Mouse (Mus musculus) R1 (cell line): ENCODE measurements around the gene Mrps23.

Source experiments
- DNase-seq: peaks from one replicate; pipeline ENCODE4 v3.0.0-alpha.2; 2018; ENCODE audit warnings: low read depth, low spot score

Mrps23 gene

DNA sequence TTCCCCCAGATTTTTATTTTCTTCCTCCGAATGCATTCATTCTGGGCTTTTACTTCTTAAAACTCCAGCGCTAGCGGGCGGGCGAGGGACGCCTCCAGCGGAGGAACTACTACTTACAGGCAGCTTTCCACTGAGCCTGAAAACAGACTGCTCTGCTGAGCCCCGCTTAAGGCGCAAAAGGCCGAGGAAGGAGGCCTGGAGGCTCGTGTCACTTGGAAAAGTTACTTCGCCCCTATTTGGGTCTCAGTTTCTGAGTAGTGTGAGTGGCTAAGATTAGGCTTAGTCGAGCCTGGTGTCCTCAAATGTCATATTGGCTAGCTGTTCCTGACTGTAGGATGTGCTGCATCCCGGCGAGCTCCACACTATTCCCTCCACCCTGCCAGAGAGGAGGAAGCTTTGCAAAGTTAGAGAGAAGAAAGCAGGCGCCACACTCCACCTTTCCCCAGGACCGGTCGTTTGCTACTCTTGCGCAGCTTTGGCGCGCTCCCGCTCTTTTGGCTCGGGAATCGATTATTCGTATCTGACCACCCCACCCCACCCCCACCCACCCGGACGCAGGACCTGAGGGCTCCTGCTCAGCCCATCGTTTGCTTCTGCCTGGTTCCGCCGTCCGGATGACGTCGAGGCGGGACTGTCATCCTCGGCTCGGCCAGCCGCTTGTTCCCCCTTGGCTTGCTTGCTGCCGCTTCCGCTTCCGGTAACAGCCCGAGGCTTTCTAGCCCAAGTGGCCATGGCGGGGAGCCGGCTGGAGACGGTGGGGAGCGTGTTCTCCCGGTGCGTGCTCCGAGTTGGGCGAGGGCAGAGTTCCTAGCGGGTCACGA, at the start of gene Mrps23:
Gene Mrps23, plus strand, starts transcription at position 677 of the 821 bp plus-strand sequence.
- DNase-seq = peak; percentile 95

DNA sequence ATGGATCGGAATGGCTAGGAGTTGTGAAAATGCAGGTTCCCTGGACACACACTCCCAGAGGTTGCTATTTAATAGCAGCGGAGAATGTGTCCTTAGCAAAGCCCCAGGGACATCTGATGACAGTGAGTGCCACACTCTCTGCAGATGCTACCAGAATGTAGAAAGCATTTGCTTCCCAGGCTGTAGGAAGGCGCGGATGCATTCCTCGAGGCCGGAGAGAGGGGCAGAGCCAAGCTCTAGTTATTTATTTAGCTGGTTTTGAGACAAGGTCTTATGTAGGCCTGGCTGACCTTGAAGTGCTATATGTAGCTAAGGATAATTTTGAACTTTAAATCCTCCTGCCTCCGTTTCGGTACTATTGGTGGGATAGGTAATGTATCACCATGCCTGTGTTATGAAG, 49.7 kb upstream of the Mrps23 start:
- DNase-seq = no peak

DNA sequence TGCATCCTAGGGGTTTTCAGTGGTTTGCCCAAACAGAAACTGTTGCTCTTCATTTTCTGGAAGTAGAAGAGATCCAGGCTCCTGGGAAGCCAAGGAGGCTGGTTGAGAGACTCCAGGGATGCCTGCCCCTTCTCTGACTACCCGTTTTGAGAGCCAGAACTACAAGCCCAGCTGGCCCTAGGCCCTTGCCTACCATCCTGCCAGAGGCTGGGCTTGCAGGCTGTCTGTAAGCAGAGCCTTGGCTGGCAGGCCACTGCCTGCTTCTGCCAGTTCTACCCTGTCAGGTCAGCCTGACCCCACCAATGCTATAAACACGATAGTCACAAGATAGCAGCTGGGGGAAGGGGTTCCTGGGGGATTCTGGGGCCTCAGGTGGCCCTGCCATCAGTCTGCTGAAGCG, 48.7 kb upstream of the Mrps23 start:
- DNase-seq = no peak

DNA sequence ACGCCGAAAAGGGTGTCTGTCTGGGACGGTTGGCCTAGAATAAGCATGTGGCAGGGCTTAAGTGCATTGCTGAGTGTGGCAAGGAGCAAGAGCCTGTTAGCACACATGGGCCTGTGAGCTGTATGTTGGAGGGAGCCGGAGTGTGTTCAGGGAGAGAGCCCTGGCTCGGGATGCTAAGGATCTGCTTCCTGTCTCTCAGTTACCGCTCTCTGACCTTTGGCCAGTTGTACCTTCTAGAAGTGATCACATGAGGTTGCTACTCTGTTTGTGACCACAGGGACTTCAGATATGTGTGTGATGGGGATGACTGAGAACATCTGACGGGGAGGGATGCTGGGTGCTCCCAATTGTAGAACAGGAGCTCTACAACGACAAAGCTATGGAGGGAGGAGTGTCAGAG, 48.2 kb upstream of the Mrps23 start:
- DNase-seq = no peak

DNA sequence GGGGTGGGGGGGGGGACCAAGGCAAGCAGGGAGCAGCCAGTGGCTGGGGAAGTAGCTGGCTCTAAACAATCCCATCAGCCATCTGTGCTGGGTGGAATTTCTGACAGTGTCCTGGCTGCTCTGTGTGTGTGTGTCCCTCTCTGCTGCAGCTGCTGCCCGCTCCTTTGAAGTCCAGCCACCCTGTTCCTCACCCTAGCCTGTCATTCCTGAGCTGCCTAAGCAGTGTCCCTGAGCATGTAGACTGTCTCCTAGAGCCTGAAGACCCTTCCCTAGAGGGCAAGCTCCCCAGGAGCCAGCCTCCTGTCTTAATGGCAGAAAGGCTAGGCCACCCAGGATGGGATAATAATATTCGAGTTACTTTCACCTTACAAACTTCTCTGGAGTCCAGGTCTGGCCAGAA, 47.8 kb upstream of the Mrps23 start:
- no peak for DNase-seq

GRCm38 (mm10) chr11:88158842-88159246, 45.3 kb upstream of the Mrps23 start:
- no peak for DNase-seq

- no peak for DNase-seq
Observed at GRCm38 (mm10) chr11:88159389-88159788, 44.8 kb upstream of the Mrps23 start.

DNA sequence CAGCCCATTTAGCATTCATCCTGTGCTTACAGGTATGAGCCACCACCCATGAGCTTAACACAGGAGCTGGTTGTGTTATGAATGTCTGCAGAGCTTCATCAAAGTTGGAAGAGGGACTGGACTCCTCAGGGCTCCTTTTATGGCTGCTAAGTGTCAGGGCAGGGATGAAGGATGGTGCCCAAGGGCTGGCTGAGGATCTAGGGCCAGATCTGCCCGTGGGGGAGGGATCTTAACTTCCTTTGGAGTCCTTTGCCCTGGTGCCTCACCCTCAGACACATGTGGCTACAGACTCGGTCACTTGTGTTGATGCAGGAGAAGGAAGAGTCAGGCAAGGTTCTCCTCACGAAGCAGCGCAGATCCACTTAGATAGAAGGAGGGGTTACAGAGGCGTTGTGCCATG, 43.9 kb upstream of the Mrps23 start:
- DNase-seq = no peak

- peak; percentile 66 for DNase-seq
Observed at GRCm38 (mm10) chr11:88161051-88161581, 43.1 kb upstream of the Mrps23 start.

GRCm38 (mm10) chr11:88161651-88162362, 42.4 kb upstream of the Mrps23 start:
- DNase-seq = peak; percentile 90

- DNase-seq = no peak
Observed at GRCm38 (mm10) chr11:88162740-88163139, 41.4 kb upstream of the Mrps23 start.

DNA sequence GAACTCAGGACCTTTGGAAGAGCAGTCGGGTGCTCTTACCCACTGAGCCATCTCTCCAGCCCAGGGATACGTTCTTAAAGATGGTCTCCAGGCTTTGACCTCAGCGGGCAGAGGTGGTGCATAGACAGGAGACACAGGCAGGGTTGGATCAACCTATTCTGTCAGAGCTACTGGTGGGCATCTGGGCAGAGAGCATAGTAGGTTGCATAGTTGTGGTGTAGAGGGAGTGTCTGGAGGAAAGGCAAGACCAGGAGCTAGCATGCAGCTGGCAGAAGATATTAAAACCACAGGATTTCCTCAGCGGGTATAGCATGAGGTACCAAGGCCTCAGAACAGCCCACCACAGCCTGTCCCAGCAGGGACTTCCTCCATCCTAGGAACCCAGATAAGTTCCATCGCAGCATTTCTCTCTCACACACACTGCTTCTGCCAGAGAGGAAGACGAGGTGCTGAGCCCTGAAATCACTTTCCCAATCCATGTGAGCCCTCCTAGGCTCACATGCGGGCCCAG, 39.9 kb upstream of the Mrps23 start:
- DNase-seq = no peak

DNA sequence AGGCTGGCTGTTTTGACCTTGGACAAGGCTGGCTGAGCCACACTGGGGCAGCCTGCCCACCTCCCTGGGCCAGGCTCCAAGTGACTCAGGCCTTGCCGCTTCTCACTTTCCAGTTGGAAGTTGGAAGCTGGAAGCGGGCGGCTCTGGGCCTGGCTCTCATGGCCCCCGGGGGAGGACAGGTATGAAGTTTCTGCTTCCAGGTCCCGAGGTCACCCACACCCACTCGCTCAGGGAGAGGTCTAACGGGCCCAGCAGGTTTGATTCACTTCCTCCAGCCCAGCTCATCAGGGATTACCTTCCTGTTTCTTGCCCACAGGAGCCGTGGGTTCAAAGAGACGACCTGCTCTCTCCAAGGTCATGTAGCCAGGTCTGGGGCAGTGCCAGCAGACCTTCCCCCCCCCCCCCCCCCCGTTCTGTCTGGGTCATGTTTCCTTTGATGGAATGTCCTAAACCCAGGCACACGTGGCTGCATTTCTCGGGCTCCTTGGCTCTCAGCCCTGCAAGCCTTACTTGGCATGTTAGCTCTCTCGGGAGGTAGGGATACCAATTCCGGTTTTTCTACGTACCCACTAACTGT, 39.3 kb upstream of the Mrps23 start:
- DNase-seq = peak; percentile 67

GRCm38 (mm10) chr11:88165683-88166364, 38.4 kb upstream of the Mrps23 start:
- no peak for DNase-seq

DNA sequence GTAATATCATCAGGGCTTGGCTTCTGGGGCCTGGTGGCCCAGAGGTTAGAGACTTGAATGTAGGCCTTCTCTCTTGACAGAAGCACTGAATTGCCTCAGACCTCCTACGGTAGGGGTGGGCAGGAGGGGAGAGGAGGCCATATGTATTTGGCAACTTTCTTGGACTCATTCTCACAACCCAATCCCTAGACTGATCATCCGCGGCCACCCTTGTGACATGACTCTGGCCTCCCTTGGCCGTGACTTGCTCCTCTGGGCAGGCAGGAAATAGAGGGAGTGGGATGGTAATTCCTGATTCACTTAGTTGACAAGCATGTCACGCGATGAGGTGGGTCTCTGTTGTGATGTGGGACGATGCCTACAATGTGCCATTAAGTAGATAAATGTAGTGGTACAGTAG, 37.7 kb upstream of the Mrps23 start:
- no peak for DNase-seq

DNA sequence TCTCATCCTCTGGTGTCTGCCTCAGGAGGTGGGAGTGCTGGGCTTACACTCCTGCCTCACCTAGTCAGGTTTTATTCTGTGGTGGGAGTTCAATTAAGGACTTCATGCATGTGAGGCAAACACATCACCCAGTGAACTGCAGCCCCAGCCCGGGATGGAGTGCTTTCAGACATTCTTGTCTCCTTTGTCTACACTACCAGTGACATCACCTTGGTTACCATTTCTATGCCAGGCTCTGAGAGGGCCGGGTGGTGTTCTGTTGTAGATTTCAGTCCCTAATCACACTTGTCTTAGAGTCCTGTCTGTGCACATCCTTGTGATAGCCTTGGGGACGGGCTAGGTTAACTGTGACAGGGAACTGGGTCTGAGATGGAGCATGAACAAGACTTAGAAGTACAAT, 35.6 kb upstream of the Mrps23 start:
- peak; percentile 65 for DNase-seq

DNA sequence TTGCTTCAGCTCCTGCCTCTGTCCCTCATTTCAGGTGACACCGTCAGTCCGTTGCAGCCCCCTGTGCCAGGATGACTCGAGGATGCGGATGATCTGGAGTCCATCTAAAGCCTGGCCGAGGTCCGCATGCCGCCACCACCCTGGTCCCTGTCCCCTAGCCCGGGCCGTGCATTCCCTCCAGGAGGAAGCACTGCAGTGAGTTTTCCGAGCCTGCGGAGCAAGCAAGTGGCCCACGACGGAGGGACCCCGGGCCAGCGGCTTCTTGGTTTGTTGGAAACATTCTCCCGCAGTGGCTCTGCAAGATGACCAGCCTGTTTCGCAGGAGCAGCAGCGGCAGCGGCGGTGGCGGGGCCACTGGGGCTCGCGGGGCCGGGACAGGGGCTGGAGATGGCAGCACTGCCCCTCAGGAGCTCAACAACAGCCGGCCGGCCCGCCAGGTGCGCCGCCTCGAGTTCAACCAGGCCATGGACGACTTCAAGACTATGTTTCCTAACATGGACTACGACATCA, 34.6 kb upstream of the Mrps23 start:
- DNase-seq = no peak

DNA sequence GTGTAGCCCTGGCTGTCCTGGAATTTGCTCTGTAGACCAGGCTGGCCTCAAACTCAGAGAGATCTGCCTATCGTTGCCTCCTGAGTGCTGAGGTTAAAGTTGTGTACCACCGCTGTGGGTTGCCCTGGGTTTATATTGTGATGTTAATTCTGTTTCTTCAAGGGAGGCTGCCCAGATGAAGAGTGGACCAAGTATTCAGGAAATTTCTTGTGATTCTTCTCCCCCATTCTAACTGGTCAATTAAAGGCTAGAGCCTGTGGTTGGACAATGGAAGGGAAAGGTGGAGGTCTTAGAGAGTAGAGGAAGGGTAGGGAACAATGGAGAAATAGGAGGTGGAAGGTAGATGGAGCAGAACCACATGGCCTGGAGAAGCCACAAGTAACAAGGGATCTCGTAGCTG, 33.6 kb upstream of the Mrps23 start:
- DNase-seq = peak; percentile 98

- peak; percentile 35 for DNase-seq
Observed at GRCm38 (mm10) chr11:88171876-88172442, 32.2 kb upstream of the Mrps23 start.

DNA sequence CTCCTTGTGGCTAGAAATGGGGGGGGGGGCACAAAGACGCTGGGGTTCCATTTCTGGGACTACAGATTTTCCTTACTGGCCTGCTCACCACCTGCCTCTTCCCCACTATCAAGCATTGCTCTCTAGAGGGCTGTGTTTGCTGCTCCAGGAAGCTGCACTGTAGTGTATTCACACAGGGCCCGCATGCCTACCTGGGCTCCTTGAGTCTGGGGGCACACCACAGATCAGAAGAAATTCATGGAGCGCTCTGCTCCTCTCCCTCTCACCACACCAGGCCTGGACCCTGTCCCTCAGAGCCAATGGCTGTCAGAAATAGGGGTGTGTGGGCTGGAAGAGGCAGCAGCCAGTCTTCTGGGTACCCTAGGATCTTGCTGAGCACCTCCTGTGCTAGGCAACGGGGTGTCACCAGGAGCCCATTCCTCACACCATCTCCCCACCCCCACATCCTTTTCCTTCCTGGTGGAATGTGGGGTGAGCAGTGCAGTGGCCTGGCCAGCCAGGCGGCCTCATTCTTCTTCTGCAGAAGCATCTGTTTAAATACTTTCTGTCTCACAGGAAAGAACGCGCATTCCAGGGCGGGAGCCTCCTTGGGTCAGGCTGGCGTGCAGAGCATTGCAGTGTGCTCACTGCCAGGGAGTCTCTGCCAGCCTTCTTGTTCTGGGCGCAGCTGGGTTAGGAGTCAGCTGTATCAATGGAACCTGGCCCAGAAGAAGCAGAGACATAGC, 31.4 kb upstream of the Mrps23 start:
- peak; percentile 92 for DNase-seq
